21 mouse cellular contexts compared by ENCODE assay signal in the genomic region with DNA sequence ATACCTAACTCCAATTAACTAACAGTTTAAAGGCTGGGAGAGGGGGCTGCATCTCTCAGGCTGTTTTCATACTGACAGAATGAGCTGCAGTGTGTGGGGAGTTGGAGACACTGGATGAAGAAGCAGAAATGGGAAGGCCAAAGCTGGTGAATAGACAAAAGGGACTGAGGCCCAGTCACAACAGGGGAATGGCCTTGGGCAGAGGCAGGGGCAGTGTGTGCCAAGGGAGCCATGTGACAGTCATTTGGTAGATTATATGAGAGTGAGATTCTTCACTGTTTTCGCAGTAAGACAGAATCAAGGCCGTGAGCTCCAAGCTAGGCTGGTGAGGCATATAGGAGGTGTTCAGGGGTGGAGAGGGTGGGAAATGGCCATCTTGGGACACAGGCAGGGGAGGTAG. TPM values are rescaled to one million over a fixed set of nuclear protein-coding genes. Genes with fewer than 3 reads are reported as not detected.
DNase-seq lines count a peak whose midpoint lies in the region; ATAC-seq lines count a peak whose summit lies in the region.
"Had no signal": no experiment of that assay in that cellular context is flagged by ENCODE, and none has a peak within 500 bp of the region (broad histone marks: within the 10 kb centered on the region; RNA-seq: fewer than 3 reads in every experiment).

No protein-coding gene starts in this region.

- H3K4me1 ChIP-seq in midbrain, embryonic 13.5 days (replicated peaks): no peaks in the 10 kb centered on the region
- H3K4me1 ChIP-seq: forebrain, embryonic 13.5 days; heart, embryonic 15.5 days; liver, embryonic 13.5 days; midbrain, embryonic 12.5 days; stomach, embryonic 15.5 days had no signal

- no peaks in the 10 kb centered on the region for H3K36me3 ChIP-seq in midbrain, embryonic 13.5 days
- H3K36me3 ChIP-seq: heart, embryonic 15.5 days; liver, embryonic 13.5 days; midbrain, embryonic 12.5 days; stomach, embryonic 15.5 days had no signal

- WGBS in midbrain, embryonic 13.5 days: 89% methylated on average over 2 of the region's 2 CpGs

- H3K27ac ChIP-seq in midbrain, embryonic 13.5 days: no peak overlapping the region
- H3K27ac ChIP-seq: forebrain, embryonic 13.5 days; heart, embryonic 15.5 days; hindbrain, embryonic 14.5 days; liver, embryonic 13.5 days; midbrain, embryonic 12.5 days; stomach, embryonic 15.5 days had no signal

- no peaks in the 10 kb centered on the region for H3K27me3 ChIP-seq in midbrain, embryonic 13.5 days
- H3K27me3 ChIP-seq: forebrain, embryonic 13.5 days; heart, embryonic 15.5 days; midbrain, embryonic 12.5 days; stomach, embryonic 15.5 days had no signal

- H3K9ac ChIP-seq in midbrain, embryonic 13.5 days (replicated peaks): no peak overlapping the region
- H3K9ac ChIP-seq: forebrain, embryonic 13.5 days; heart, embryonic 15.5 days; hindbrain, embryonic 14.5 days; liver, embryonic 13.5 days; midbrain, embryonic 12.5 days; stomach, embryonic 15.5 days had no signal

- H3K4me3 ChIP-seq in midbrain, embryonic 13.5 days (replicated peaks): no peak overlapping the region
- H3K4me3 ChIP-seq: forebrain, embryonic 13.5 days; heart, embryonic 15.5 days; liver, embryonic 13.5 days; midbrain, embryonic 12.5 days; stomach, embryonic 15.5 days had no signal

- no peak overlapping the region for H3K4me2 ChIP-seq in midbrain, embryonic 13.5 days (replicated peaks)
- H3K4me2 ChIP-seq: forebrain, embryonic 13.5 days; heart, embryonic 15.5 days; hindbrain, embryonic 14.5 days; liver, embryonic 13.5 days; midbrain, embryonic 12.5 days; stomach, embryonic 15.5 days had no signal

- ATAC-seq in midbrain, embryonic 13.5 days: no peak
- ATAC-seq: forebrain, embryonic 13.5 days; inflammation-experienced regulatory T-cells, adult 6 months; Patski had no signal

- DNase-seq in cerebellum, adult 9-11 months: peak; percentile 43
- DNase-seq in cerebellum, postnatal 25 days: no peak
- DNase-seq in ovary, adult 18-20 months (ENCODE audit: low spot score): peak; percentile 75
- no peak for DNase-seq in ovary, postnatal 10 days (ENCODE audit: low spot score)
- peak; percentile 78 for DNase-seq in adrenal gland, adult 8-10 months
- DNase-seq in right cerebral cortex, postnatal 10 days (ENCODE audit: low spot score in 2 of 2): no peak
- DNase-seq: gastrocnemius, postnatal 36 days; heart, postnatal 36 days; kidney, adult 18-20 months; liver, embryonic 13.5 days; lung, adult 2 months; lung, postnatal 14 days; thymus, adult 2 months had no signal

- no peaks in the 10 kb centered on the region for H3K9me3 ChIP-seq in midbrain, embryonic 13.5 days
- H3K9me3 ChIP-seq: forebrain, embryonic 13.5 days; heart, embryonic 15.5 days; liver, embryonic 13.5 days; midbrain, embryonic 12.5 days; stomach, embryonic 15.5 days had no signal

RNA-seq across cellular contexts. Expression of gene Appl2, which starts 6.1 kb away (rescaled TPM):
- 100 to 1,000 TPM in 3 of 4 experiments, 10 to 100 TPM in 1; 86.1 to 199 (median 103) TPM for total RNA-seq in adrenal gland, adult 8-10 months (2022)
- polyA plus RNA-seq in midbrain, embryonic 13.5 days (2015; fragmentation: Nextera tagmentation; extraction: Ambion mirVana): 44.7 and 49.8 TPM in 2 replicates

Comparison
In these comparisons a context has a peak if more than half of its experiments do, and no peak if none do; other contexts are left out.
1. DNase-seq: peak in cerebellum, adult 9-11 months (single experiment), ovary, adult 18-20 months (single experiment) and adrenal gland, adult 8-10 months (single experiment); none in cerebellum, postnatal 25 days (0 of 2), ovary, postnatal 10 days (single experiment) and right cerebral cortex, postnatal 10 days (0 of 2).